Mouse (Mus musculus): ENCODE measurements around the gene Tmem212.

The Tmem212 gene

GRCm38 (mm10) chr3:27899012-27899726 is 3.0 kb upstream of the Tmem212 start:
- DNase-seq (ENCODE audit: low spot score in 2 of 2) = no peak

DNA sequence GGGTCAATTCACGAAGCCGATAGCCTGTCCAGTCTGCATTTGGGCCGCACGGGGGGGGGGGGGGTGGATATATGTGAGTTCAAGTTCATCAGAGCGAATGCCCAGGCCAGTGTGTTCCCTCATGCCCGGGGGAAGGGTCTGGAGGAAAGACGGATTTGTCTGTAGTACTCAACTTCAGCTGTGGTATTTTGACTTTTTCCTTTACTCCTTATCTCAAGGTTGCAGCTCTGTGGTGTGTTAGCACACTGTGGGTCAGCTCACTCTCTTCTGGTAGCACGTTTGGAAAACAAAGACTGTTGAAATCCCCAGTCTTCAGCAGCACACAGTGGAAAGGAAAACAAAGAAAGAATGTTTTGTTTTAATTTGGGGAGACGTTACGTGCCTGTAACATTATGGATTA is 2.0 kb upstream of the Tmem212 start:
- DNase-seq (ENCODE audit: low spot score in 2 of 2) = no peak

GRCm38 (mm10) chr3:27886578-27886977 is 9.6 kb downstream of the Tmem212 start:
- no peak for DNase-seq (ENCODE audit: low spot score in 2 of 2)

- DNase-seq (ENCODE audit: low spot score in 2 of 2) = no peak
Measured at GRCm38 (mm10) chr3:27885585-27885984, 10.6 kb downstream of the Tmem212 start.

GRCm38 (mm10) chr3:27881897-27882835 is 14.0 kb downstream of the Tmem212 start:
- no peak for DNase-seq (ENCODE audit: low spot score in 2 of 2)

GRCm38 (mm10) chr3:27878854-27879610 is 17.1 kb downstream of the Tmem212 start:
- DNase-seq (ENCODE audit: low spot score in 2 of 2) = no peak

DNA sequence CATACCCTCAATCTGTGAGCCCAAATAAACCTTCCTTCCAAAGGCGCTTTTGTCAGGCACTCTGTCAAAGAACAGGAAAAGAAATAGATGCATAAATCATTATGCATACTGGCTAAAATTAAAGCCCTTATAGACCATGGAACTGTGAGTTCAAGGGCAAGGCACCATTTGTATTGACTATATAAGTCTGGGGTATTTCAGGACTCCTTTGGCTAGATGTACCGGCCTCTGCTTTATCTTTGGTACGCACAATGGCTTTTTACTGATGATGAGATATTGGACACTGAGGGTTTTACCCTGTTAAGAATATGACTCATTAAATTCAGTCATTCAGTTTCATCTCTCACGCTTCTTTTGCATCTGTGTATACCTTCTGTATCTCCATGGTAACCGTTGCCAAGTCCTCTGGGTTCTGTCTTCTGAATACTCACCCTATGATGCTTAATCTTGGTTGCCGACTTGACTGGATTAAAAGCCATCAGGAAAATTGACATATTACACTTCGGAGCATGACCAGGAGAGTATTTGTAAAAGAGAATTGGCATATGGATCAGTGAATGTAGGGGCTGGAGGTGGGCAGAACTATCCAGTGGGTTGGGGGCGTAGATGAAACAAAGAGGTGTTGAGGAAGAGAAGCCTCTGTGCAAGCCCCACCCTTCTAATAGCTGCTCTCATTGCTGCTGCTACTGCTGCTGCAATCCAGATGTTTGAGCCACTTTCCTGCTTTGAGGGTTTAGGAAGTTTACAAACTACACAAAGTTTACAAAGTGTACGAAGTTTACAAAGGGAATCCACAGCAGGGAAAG is 22.7 kb downstream of the Tmem212 start:
- no peak for DNase-seq (ENCODE audit: low spot score in 2 of 2)

- DNase-seq (ENCODE audit: low spot score in 2 of 2) = no peak
Measured at GRCm38 (mm10) chr3:27872429-27872828, 23.7 kb downstream of the Tmem212 start.

DNA sequence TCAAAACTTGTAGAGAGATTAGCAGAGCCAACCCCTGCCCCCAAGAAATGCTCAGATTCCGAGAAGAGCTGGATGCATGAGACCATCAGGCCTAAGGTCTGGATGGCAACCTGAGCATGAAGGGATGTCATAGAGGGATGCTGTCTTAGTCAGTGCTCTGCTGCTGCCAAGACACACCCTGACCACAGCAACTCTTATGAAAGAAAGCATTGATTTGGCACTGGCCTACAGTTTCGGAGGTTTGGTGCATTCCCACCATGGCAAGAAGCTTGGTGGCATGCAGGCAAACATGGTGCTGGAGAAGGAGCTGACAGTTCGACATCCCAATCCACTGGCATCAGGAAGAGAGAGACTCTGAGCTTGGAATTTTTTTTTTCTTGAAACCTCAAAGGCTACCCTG is 24.3 kb downstream of the Tmem212 start:
- no peak for DNase-seq (ENCODE audit: low spot score in 2 of 2)

GRCm38 (mm10) chr3:27871371-27871770 is 24.8 kb downstream of the Tmem212 start:
- no peak for DNase-seq (ENCODE audit: low spot score in 2 of 2)

GRCm38 (mm10) chr3:27868681-27869080 is 27.5 kb downstream of the Tmem212 start:
- no peak for DNase-seq (ENCODE audit: low spot score in 2 of 2)

DNA sequence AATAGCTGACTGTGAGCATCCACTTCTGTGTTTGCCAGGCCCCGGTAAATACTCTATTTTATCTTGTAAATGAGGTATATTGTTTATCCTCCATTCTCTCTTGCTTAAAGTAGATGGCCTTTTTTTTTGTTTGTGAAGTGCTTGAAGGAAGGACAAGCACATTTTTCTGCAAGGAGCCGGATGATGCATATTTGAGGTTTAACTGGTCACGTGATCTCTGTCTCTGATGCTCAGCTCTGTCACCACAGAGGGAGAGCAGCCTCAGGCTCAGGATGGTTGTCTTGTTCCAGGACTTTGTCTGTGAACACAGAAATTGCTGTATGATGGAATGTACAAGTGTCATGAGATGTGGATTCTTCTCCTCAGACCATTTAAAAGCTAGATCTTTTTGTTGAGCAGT is 28.4 kb downstream of the Tmem212 start:
- DNase-seq (ENCODE audit: low spot score in 2 of 2) = no peak

DNA sequence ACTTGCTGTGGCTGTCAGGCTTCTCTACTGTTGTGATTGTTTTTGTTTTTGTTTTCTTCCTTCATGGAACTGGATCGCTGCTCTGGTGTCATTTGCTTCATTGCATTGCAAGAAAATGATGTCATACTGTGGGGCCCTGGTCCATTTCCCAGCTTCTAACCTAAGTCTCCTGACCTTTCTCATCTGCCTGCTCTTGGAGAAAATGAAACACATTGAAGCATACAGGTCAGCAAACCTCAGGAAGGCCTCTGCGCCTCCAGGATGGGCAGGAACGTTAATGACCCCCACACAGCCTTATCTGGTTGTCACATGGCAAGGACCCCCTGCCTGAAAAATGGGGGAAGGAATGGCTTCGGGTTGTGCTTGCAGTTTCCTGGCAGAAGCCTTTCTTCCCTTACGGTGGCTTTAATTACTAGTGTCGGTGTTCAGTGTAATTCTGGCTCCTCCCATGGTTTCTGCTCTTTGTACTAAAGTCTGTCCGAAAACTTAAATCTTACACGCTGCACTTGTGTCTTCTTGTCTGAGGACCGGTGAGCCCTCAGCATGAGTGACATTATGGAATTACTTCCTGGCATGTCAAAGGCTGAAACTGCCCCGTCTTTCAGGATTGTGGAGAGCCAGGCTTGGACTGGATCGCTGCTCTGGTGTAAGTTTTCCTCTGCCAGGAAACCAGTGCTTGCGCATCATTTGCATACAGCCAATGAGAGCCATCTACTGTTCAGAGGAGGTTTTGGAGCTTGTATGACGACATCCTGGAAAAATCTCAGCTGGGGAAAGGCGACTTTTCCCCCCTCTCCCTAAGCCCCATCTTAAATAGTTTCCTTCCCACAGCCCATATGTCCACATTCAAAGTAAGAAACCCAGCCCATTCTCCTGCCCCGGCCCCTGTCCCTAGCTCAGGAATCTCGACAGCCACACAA is 33.1 kb downstream of the Tmem212 start:
- no peak for DNase-seq (ENCODE audit: low spot score in 2 of 2)

- DNase-seq (ENCODE audit: low spot score in 2 of 2) = no peak
Measured at GRCm38 (mm10) chr3:27861601-27862000, 34.6 kb downstream of the Tmem212 start.

- no peak for DNase-seq (ENCODE audit: low spot score in 2 of 2)
Measured at GRCm38 (mm10) chr3:27861086-27861485, 35.1 kb downstream of the Tmem212 start.

DNA sequence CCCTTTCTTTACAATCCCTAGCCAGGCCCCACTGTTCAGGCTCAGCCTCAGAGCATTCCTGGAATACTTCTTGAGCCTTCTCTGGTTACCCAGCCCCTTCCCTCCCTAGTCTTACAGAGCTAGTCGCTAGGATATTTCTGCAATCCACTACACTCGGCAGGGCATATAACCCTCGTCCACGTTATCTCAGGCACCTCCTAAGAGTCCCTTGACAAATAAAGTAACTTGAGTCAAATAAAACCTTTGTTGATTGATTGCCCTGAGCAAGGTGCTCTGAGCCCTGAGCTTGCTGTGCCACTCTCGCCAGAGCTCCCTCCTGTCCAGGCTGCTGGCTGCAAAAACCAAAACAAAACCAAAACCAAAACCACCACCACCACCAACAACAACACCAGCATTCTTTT is 37.0 kb downstream of the Tmem212 start:
- DNase-seq (ENCODE audit: low spot score in 2 of 2) = no peak

GRCm38 (mm10) chr3:27858441-27859115 is 37.6 kb downstream of the Tmem212 start:
- no peak for DNase-seq (ENCODE audit: low spot score in 2 of 2)

- no peak for DNase-seq (ENCODE audit: low spot score in 2 of 2)
Measured at GRCm38 (mm10) chr3:27856288-27856687, 39.9 kb downstream of the Tmem212 start.

GRCm38 (mm10) chr3:27854431-27855180 is 41.6 kb downstream of the Tmem212 start:
- no peak for DNase-seq (ENCODE audit: low spot score in 2 of 2)

Data from thymus, postnatal 10 days (tissue).